Mouse (Mus musculus) CD4-positive helper T cell, adult 2 months (primary cell): Measurements from ENCODE around the gene Pdia5.
A peak's percentile ranks its signal among the peaks of the same experiment; 100 is the strongest.

ENCODE experiments used
- DNase-seq: peaks from one replicate; pipeline ENCODE4 v3.0.0-alpha.2; 2012; ENCODE audit warnings: low read depth, missing footprints, low spot score

Gene Pdia5

GRCm38 (mm10) chr16:35362221-35362620 lies 128.5 kb downstream of the Pdia5 start:
- DNase-seq, result peak; percentile 7

GRCm38 (mm10) chr16:35360593-35360992 lies 130.1 kb downstream of the Pdia5 start:
- peak; percentile 73 for DNase-seq

DNA sequence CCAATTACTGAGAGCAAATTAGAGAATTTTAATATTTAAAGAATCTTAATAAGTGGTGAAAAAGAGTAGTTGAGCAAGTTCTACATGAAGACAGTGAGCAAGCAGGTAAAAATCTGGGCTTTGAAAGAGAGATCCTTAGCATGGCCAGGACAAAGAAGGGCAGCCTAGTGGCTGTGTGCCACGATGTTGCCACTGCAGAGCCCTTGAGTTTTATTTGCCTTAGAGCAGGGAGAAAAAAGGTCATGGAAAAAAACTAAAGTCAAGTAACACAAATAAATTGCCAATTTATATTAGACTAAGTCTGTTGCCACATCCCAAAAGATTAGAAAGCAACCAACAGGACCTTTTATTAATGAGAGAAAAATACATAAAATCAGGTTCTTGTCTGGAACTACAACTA lies 133.2 kb downstream of the Pdia5 start:
- no peak for DNase-seq
